Mouse (Mus musculus) forebrain, embryonic 11.5 days (tissue): ENCODE data around the gene Shc1. TPM values are rescaled to one million over a fixed set of nuclear protein-coding genes. Genes with fewer than 3 reads are reported as not detected.
"Not testable (repeated sequence)": the region's sequence is repeated elsewhere in the genome, so short reads cannot be mapped to it uniquely, and the experiment has no call there.

Source experiments
- ATAC-seq: fragments of 200-750 bp; cut with Nextera tagmentation; replicated peaks from 2 replicates; pipeline ENCODE4 v1.8.0; 2017; ENCODE audit warnings: moderate TSS enrichment; ENCODE audit not compliant: low FRiP score
- DNase-seq: peaks from one replicate; pipeline ENCODE4 v3.0.0-alpha.2; 2017; ENCODE audit warnings: low spot score
- H3K27ac ChIP-seq: fragments of 300-500 bp; sonication (generic); 2 replicates; pipeline ENCODE4 v1.5.1; 2014; ENCODE audit warnings: low read depth, low read length
- H3K27me3 ChIP-seq: fragments of 300-500 bp; sonication (generic); 2 replicates; pipeline ENCODE4 v1.6.1; 2014; ENCODE audit warnings: mild to moderate bottlenecking, low read length, mixed read lengths; ENCODE audit not compliant: control insufficient read depth, insufficient read depth
- H3K36me3 ChIP-seq: fragments of 300-500 bp; sonication (generic); 2 replicates; pipeline ENCODE4 v1.6.1; 2014; ENCODE audit warnings: mild to moderate bottlenecking, low read length, moderate library complexity, mixed read lengths; ENCODE audit not compliant: control insufficient read depth, insufficient read depth
- H3K4me1 ChIP-seq: fragments of 300-500 bp; sonication (generic); replicated peaks from 2 replicates; pipeline ENCODE4 v1.6.1; 2014; ENCODE audit warnings: low read length, mixed read lengths; ENCODE audit not compliant: control insufficient read depth, insufficient read depth
- H3K4me2 ChIP-seq: fragments of 300-500 bp; sonication (generic); 2 replicates; pipeline ENCODE4 v1.6.1; 2014; ENCODE audit warnings: low read depth, mild to moderate bottlenecking, low read length, moderate library complexity, mixed read lengths; ENCODE audit not compliant: severe bottlenecking
- H3K4me3 ChIP-seq: fragments of 300-500 bp; sonication (generic); 2 replicates; pipeline ENCODE4 v1.5.1; 2014; ENCODE audit warnings: low read depth, low read length
- H3K9ac ChIP-seq: fragments of 300-500 bp; sonication (generic); 2 replicates; pipeline ENCODE4 v1.6.1; 2014; ENCODE audit warnings: low read length
- H3K9me3 ChIP-seq: fragments of 300-500 bp; sonication (generic); 2 replicates; pipeline ENCODE4 v1.6.1; 2016; ENCODE audit warnings: low read length, mixed read lengths; ENCODE audit not compliant: control insufficient read depth
- WGBS: fragments of 180-500 bp; shearing (Covaris S2); extraction: QIAGEN DNeasy Blood & Tissue Kit; methylation state at CpG from one replicate; pipeline ENCODE4 v1.1.7; 2014; 5-methylcytosine and 5-hydroxymethylcytosine counted together
- polyA plus RNA-seq: library from polyadenylated mRNA; unstranded; fragments of >200 nt; fragmentation: Nextera tagmentation; extraction: Ambion mirVana; gene quantifications from 2 replicates; pipeline ENCODE4 v1.2.1, GENCODE M21; 2014

Shc1 gene
- polyA plus RNA-seq, 1 experiment from 2014 or later = 31.6 TPM

GRCm38 (mm10) chr3:89425876-89426275, 7.6 kb downstream of the Shc1 start:
- H3K27me3 ChIP-seq = no peaks in the 10 kb centered on the region
- no peak overlapping the region for H3K9ac ChIP-seq
- H3K27ac ChIP-seq = no peak overlapping the region
- 88% methylated on average over 4 of the region's 4 CpGs for WGBS
- no peaks in the 10 kb centered on the region; the same call in none of the 2 replicates for H3K36me3 ChIP-seq
- H3K4me3 ChIP-seq = no peak overlapping the region
- H3K9me3 ChIP-seq = no peaks in the 10 kb centered on the region
- no peak overlapping the region for H3K4me2 ChIP-seq
- ATAC-seq (no peak), DNase-seq (no peak)
- peaks cover 10% of the 10 kb centered on the region for H3K4me1 ChIP-seq

- DNase-seq, H3K9ac ChIP-seq, H3K4me2 ChIP-seq, H3K27me3 ChIP-seq, H3K4me3 ChIP-seq, H3K36me3 ChIP-seq, H3K27ac ChIP-seq, H3K9me3 ChIP-seq, H3K4me1 ChIP-seq, ATAC-seq: not testable (repeated sequence)
- WGBS = 95% methylated on average over 7 of the region's 7 CpGs
These were observed 10.8 kb downstream of the Shc1 start for GRCm38 (mm10) chr3:89429021-89429420.

- Histone ChIP-seq H3K36me3 (peaks cover 4% of the 10 kb centered on the region), H3K9ac (peak within 1 kb of the TSS; percentile 88), H3K27ac (peak within 1 kb of the TSS; percentile 68), H3K4me2 (peak within 1 kb of the TSS; percentile 89), H3K4me3 (peak within 1 kb of the TSS; percentile 97), H3K4me1 (peaks cover 9% of the 10 kb centered on the region; the same call in 1 of the 2 replicates), H3K27me3 (no peaks in the 10 kb centered on the region), H3K9me3 (no peaks in the 10 kb centered on the region)
- DNase-seq (peak; percentile 98), ATAC-seq (peak; percentile 97)
- WGBS = 2% methylated on average over 68 of the region's 68 CpGs
These were observed 12.2 kb downstream of the Shc1 start, which contains the start of gene Pygo2 for GRCm38 (mm10) chr3:89430171-89431159. Gene Pygo2, plus strand, starts transcription at chr3:89430214.

GRCm38 (mm10) chr3:89432606-89433005, 14.4 kb downstream of the Shc1 start:
- no peak for ATAC-seq
- no peak overlapping the region for H3K27ac ChIP-seq
- no peak overlapping the region for H3K4me3 ChIP-seq
- no peak overlapping the region for H3K4me2 ChIP-seq
- 94% methylated on average over 8 of the region's 8 CpGs for WGBS
- no peak for DNase-seq
- H3K27me3 ChIP-seq = no peaks in the 10 kb centered on the region
- peaks cover 4% of the 10 kb centered on the region for H3K36me3 ChIP-seq
- no peaks in the 10 kb centered on the region for H3K9me3 ChIP-seq
- peaks cover 13% of the 10 kb centered on the region for H3K4me1 ChIP-seq
- H3K9ac ChIP-seq = no peak overlapping the region

GRCm38 (mm10) chr3:89434532-89434931, 16.3 kb downstream of the Shc1 start:
- Histone ChIP-seq H3K9me3 (no peaks in the 10 kb centered on the region), H3K4me1 (peaks cover 13% of the 10 kb centered on the region), H3K36me3 (peaks cover 4% of the 10 kb centered on the region), H3K9ac (no peak overlapping the region; the same call in 1 of the 2 replicates), H3K4me2 (no peak overlapping the region), H3K27ac (0 out of 2 replicates have a peak overlapping the region, but pooled peaks have one; percentile 15), H3K4me3 (no peak overlapping the region), H3K27me3 (no peaks in the 10 kb centered on the region)
- ATAC-seq = no peak
- WGBS = 86% methylated on average over 11 of the region's 11 CpGs
- DNase-seq = no peak

GRCm38 (mm10) chr3:89435041-89435440, 16.8 kb downstream of the Shc1 start:
- Histone ChIP-seq H3K4me3 (no peak overlapping the region), H3K27me3 (no peaks in the 10 kb centered on the region), H3K27ac (0 out of 2 replicates have a peak overlapping the region, but pooled peaks have one; percentile 15), H3K9me3 (no peaks in the 10 kb centered on the region), H3K9ac (no peak overlapping the region; the same call in 1 of the 2 replicates), H3K36me3 (peaks cover 4% of the 10 kb centered on the region), H3K4me1 (peaks cover 13% of the 10 kb centered on the region), H3K4me2 (no peak overlapping the region)
- no peak for ATAC-seq
- no peak for DNase-seq
- 63% methylated on average over 7 of the region's 7 CpGs for WGBS

- Histone ChIP-seq H3K9ac (peak within 1 kb of the TSS; percentile 41), H3K4me2 (peak within 1 kb of the TSS; percentile 63), H3K27me3 (no peaks in the 10 kb centered on the region), H3K36me3 (peaks cover 4% of the 10 kb centered on the region), H3K9me3 (no peaks in the 10 kb centered on the region), H3K4me1 (peaks cover 8% of the 10 kb centered on the region; the same call in 1 of the 2 replicates), H3K27ac (peak within 1 kb of the TSS; percentile 13; the same call in 1 of the 2 replicates), H3K4me3 (peak within 1 kb of the TSS; percentile 30)
- DNase-seq (peak; percentile 90), ATAC-seq (peak; percentile 76)
- 5% methylated on average over 16 of the region's 16 CpGs for WGBS
These were observed 18.2 kb downstream of the Shc1 start, which contains the start of gene Pbxip1 for GRCm38 (mm10) chr3:89436176-89437113. Gene Pbxip1, plus strand, starts transcription at chr3:89436706.

GRCm38 (mm10) chr3:89437269-89437668, 19.0 kb downstream of the Shc1 start:
- no peak overlapping the region for H3K27ac ChIP-seq
- peak overlapping the region; percentile 30 for H3K4me3 ChIP-seq

More at GRCm38 (mm10) chr3:89437269-89437668, 19.0 kb downstream of the Shc1 start:
- DNase-seq (no peak), ATAC-seq (no peak)
- peaks cover 8% of the 10 kb centered on the region; the same call in 1 of the 2 replicates for H3K4me1 ChIP-seq
- H3K9ac ChIP-seq = peak overlapping the region; percentile 41
- H3K36me3 ChIP-seq = peaks cover 4% of the 10 kb centered on the region
- WGBS = 25% methylated on average over 5 of the region's 5 CpGs
- no peaks in the 10 kb centered on the region for H3K27me3 ChIP-seq
- peak overlapping the region; percentile 63 for H3K4me2 ChIP-seq
- H3K9me3 ChIP-seq = no peaks in the 10 kb centered on the region
